Mouse (Mus musculus) cerebellum, adult 2 months (tissue): Measurements from ENCODE around the gene Hapln3. TPM values are rescaled to one million over a fixed set of nuclear protein-coding genes. Genes with fewer than 3 reads are reported as not detected.

Experiments
- DNase-seq, 2 experiments: peaks; one replicate each; pipeline ENCODE4 v3.0.0; 2021
- H3K27ac ChIP-seq: fragments of 200-500 bp; 2 replicates; pipeline ENCODE4 v1.5.1; 2012; ENCODE audit warnings: low read length, control low read depth, inconsistent platforms; ENCODE audit not compliant: insufficient read depth
- H3K27me3 ChIP-seq: fragments of 200-500 bp; 2 replicates; pipeline ENCODE4 v1.6.1; 2012; ENCODE audit warnings: inconsistent platforms, mild to moderate bottlenecking, low read length, moderate library complexity; ENCODE audit not compliant: control insufficient read depth, insufficient read depth
- H3K4me1 ChIP-seq: fragments of 200-500 bp; 2 replicates; pipeline ENCODE4 v1.6.1; 2011; ENCODE audit warnings: low read length; ENCODE audit not compliant: control insufficient read depth, insufficient read depth
- H3K4me3 ChIP-seq: fragments of 200-500 bp; replicated peaks from 2 replicates; pipeline ENCODE3; 2011; ENCODE audit warnings: mild to moderate bottlenecking, low read depth, low read length, control low read depth; ENCODE audit not compliant: insufficient read depth
- CTCF ChIP-seq: fragments of 200-500 bp; IDR thresholded peaks from 2 replicates; pipeline ENCODE4 v1.5.1; 2011; ENCODE audit warnings: low read depth, mild to moderate bottlenecking, control low read depth, low read length, moderate library complexity, borderline replicate concordance; ENCODE audit not compliant: insufficient read depth
- POLR2A ChIP-seq: fragments of 200-500 bp; IDR thresholded peaks from 2 replicates; pipeline ENCODE4 v1.6.1; 2011; ENCODE audit warnings: low read length, control low read depth, borderline replicate concordance; ENCODE audit not compliant: insufficient read depth
- WGBS: fragments of 180-500 bp; shearing (Covaris S2); methylation state at CpG from one replicate; pipeline ENCODE4 v1.1.7; 2018; 5-methylcytosine and 5-hydroxymethylcytosine counted together
- polyA plus RNA-seq: library from polyadenylated mRNA; depleted of rRNA; stranded (reverse); fragments of >200 nt; gene quantifications from 2 replicates; pipeline ENCODE4 v1.2.3, GENCODE M21; 2012; rRNA removed

The Hapln3 gene
- polyA plus RNA-seq, 1 experiment: 0.87 TPM

DNA sequence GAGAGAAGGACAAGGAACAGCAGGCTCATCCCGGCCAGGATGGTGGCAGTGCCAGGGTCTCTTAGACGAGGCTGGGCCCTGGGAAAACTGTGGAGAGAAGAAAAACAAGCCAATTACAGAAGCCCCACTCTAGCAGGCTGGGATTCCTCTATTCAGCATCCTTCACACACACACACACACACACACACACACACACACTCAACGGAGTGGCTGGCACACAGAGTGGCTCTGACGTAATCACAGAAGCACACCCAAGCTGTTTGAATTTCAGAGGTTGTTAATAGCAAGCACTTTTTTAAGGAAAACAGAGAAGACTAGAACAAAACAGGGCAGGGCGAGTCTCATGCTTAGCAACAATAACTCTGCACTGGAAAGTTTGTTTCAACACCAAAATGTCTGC lies 7.4 kb downstream of the Hapln3 start:
- WGBS: 65% methylated on average over 5 of the region's 5 CpGs
- no peak overlapping the region for H3K27ac ChIP-seq
- TF ChIP-seq POLR2A: no peak
- no peak for TF ChIP-seq CTCF

GRCm38 (mm10) chr7:79113848-79114247 lies 17.0 kb downstream of the Hapln3 start:
- 7% methylated on average over 4 of the region's 4 CpGs for WGBS
- Histone ChIP-seq H3K4me3 (no peak overlapping the region), H3K4me1 (no peaks in the 10 kb centered on the region; the same call in 1 of the 2 replicates), H3K27me3 (no peaks in the 10 kb centered on the region; the same call in 1 of the 2 replicates), H3K27ac (no peak overlapping the region)
- DNase-seq: no peak
- TF ChIP-seq POLR2A (no peak), CTCF (no peak)

More for the DNA sequence above, 7.4 kb downstream of the Hapln3 start:
- H3K27me3 ChIP-seq: no peaks in the 10 kb centered on the region
- no peak for DNase-seq
- no peak overlapping the region for H3K4me3 ChIP-seq
- no peaks in the 10 kb centered on the region for H3K4me1 ChIP-seq

GRCm38 (mm10) chr7:79096492-79096891 lies 34.3 kb downstream of the Hapln3 start:
- Histone ChIP-seq H3K4me1 (no peaks in the 10 kb centered on the region), H3K4me3 (no peak overlapping the region), H3K27me3 (no peaks in the 10 kb centered on the region; the same call in 1 of the 2 replicates), H3K27ac (no peak overlapping the region)
- no peak for TF ChIP-seq POLR2A
- no peak for TF ChIP-seq CTCF
- DNase-seq: no peak
- WGBS: 74% methylated on average over 5 of the region's 5 CpGs

DNA sequence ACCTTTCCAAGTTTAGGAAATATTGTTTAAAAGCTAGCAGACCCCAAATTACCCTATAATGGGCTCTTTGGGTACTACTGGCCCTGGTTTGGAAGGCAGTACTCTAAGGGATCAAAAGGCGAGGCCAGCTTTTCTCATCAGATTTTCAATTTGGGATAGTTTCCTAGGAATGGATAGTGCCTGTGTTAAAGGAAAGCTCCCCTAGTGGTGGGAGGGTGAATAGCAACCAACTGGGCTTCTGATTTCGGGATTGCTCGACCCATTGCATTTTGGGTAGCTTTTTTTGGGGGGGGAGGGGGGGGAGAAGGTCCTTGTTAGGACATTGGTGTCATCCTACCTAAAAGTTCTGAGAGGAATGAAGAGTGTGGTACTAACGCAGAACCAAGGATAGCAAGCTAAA lies 41.7 kb downstream of the Hapln3 start:
- H3K27me3 ChIP-seq: no peaks in the 10 kb centered on the region
- TF ChIP-seq CTCF (no peak), POLR2A (no peak)
- no peak overlapping the region for H3K27ac ChIP-seq
- no peak overlapping the region for H3K4me3 ChIP-seq
- no peaks in the 10 kb centered on the region for H3K4me1 ChIP-seq
- DNase-seq: peak; percentile 14 to 26
- 75% methylated on average over 4 of the region's 4 CpGs for WGBS

- DNase-seq: peak; percentile 21 to 43
- Histone ChIP-seq H3K4me3 (no peak overlapping the region), H3K27me3 (no peaks in the 10 kb centered on the region; the same call in 1 of the 2 replicates), H3K4me1 (peaks cover 5% of the 10 kb centered on the region; the same call in 1 of the 2 replicates), H3K27ac (no peak overlapping the region)
- WGBS: 33% methylated on average over 7 of the region's 7 CpGs
- TF ChIP-seq POLR2A (no peak), CTCF (peak; percentile 75)
Observed at GRCm38 (mm10) chr7:79080572-79081399, 50.0 kb downstream of the Hapln3 start.

DNA sequence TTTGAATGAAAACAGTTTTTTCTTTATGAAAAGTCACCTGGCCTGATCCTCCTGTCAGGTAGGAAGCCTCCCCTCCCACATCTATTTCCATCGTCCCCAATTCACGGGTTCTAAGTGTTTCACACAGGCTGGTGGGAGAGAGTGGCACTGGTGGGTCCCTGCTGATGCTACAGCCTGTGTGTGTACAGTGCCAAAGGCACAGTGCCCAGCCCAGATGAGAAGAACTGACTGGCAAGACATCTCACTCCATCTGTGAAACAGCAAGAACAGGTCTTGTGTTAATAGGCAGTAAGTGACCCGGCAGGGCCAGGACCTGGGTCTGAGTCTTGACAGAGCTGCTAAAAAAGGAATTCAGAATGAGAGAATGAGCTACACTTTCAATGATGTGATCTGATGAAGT lies 51.6 kb downstream of the Hapln3 start:
- WGBS: 10% methylated on average over 3 of the region's 3 CpGs

DNA sequence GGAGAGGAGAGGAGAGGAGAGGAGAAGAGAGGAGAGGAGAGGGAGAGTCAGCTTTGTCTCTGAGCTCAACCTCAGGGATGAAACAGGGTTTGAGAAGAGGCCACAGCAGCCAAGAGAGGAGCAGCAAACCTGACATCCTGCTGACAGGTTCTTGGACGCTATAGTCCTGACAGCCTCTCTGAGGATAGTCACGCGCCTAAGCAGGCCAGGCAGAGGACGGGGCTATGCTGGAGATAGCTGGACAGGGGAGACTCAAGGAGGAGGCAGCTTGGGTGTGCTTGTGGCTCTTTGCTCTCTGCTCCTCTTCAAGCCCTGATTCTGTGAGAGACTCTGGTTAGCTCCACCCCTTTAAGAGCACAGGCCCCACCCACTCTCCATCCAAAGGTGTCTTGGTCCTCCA lies 62.6 kb downstream of the Hapln3 start:
- no peak for DNase-seq
- 36% methylated on average over 4 of the region's 4 CpGs for WGBS
- H3K27ac ChIP-seq: no peak overlapping the region
- no peaks in the 10 kb centered on the region; the same call in 1 of the 2 replicates for H3K27me3 ChIP-seq
- no peaks in the 10 kb centered on the region for H3K4me1 ChIP-seq
- TF ChIP-seq POLR2A (no peak), CTCF (no peak)
- no peak overlapping the region for H3K4me3 ChIP-seq

More for the DNA sequence above, 51.6 kb downstream of the Hapln3 start:
- peak in 1 of 2 experiments; percentile 15 for DNase-seq
- Histone ChIP-seq H3K4me1 (peaks cover 5% of the 10 kb centered on the region; the same call in 1 of the 2 replicates), H3K27ac (no peak overlapping the region), H3K27me3 (no peaks in the 10 kb centered on the region; the same call in 1 of the 2 replicates), H3K4me3 (no peak overlapping the region)
- TF ChIP-seq CTCF: no peak
- TF ChIP-seq POLR2A: no peak

DNA sequence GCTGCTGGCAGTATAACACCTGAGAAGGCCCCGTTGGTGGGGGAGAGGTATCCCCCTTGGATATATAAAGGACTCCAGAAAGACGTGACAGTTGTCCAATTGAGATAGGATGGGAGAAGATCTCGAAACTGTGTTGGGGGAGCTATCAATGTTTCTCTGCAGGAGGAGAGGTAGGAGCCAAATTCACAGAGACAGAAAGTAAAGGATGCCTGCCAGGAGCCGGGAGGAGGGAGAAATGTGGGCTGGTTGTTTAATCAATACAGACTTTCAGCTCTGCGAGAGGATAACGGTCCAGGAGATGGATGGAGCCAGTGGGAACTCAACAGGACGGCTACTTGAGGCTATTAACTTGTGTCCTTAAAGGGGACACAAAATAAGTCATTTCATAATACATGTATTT lies 63.4 kb downstream of the Hapln3 start:
- DNase-seq: no peak
- Histone ChIP-seq H3K4me1 (no peaks in the 10 kb centered on the region), H3K27ac (no peak overlapping the region), H3K4me3 (no peak overlapping the region), H3K27me3 (no peaks in the 10 kb centered on the region; the same call in 1 of the 2 replicates)
- 15% methylated on average over 7 of the region's 7 CpGs for WGBS
- TF ChIP-seq CTCF (no peak), POLR2A (no peak)

Other genes with a start within 250 kb of the Hapln3 start
- gene Aen, start 235.2 kb downstream of the Hapln3 start, polyA plus RNA-seq: 23.7 and 27.2 TPM in 2 replicates
- 1.8 and 3.0 TPM in 2 replicates for gene Isg20, start 217.6 kb downstream of the Hapln3 start, polyA plus RNA-seq
- 3.3 and 5.6 TPM in 2 replicates for gene Acan, start 77.5 kb downstream of the Hapln3 start, polyA plus RNA-seq
- 83.7 and 90.9 TPM in 2 replicates for gene Mfge8, start 18.0 kb upstream of the Hapln3 start, polyA plus RNA-seq
- gene Abhd2, start 142.2 kb upstream of the Hapln3 start, polyA plus RNA-seq: 22.0 and 25.3 TPM in 2 replicates